Mouse (Mus musculus): ENCODE measurements around the gene Borcs7.

GRCm38 (mm10) chr19:46693146-46693545 lies 3.4 kb downstream of the Borcs7 start:
- TF ChIP-seq CTCF (IDR thresholded peaks at IDR 0.05; ENCODE audit: low read depth, low read length) (no peak), TAL1 (conservative IDR thresholded peaks at IDR 0.05; ENCODE audit: low read depth, low read length) (no peak), GATA2 (IDR thresholded peaks at IDR 0.05; ENCODE audit: borderline replicate concordance, low read depth, low read length) (no peak)
